Mouse (Mus musculus) myocyte (in vitro differentiated cells): ENCODE data around the gene Bcorl1. TPM values are rescaled to one million over a fixed set of nuclear protein-coding genes. Genes with fewer than 3 reads are reported as not detected.

ENCODE experiments used
- H3K27me3 ChIP-seq: one replicate; pipeline ENCODE4 v1.6.1; 2011; ENCODE audit not compliant: control insufficient read depth, insufficient read depth, insufficient read length
- H3K36me3 ChIP-seq: one replicate; pipeline ENCODE4 v1.6.1; 2011; ENCODE audit not compliant: control insufficient read depth, insufficient read depth
- H3K4me2 ChIP-seq: one replicate; pipeline ENCODE4 v1.6.1; 2011; ENCODE audit warnings: low read depth, control low read depth
- H3K4me3 ChIP-seq: one replicate; pipeline ENCODE4 v1.5.1; 2011; ENCODE audit warnings: mild to moderate bottlenecking, control low read depth, moderate library complexity
- H3K79me2 ChIP-seq: one replicate; pipeline ENCODE4 v1.6.1; 2011; ENCODE audit not compliant: control insufficient read depth, insufficient read depth
- H3ac ChIP-seq: one replicate; pipeline ENCODE4 v1.6.1; 2011; ENCODE audit not compliant: control insufficient read depth, insufficient read length
- CEBPB ChIP-seq: IDR thresholded peaks from 2 replicates; pipeline ENCODE4 v1.6.1; 2011; ENCODE audit warnings: mild to moderate bottlenecking, moderate library complexity; ENCODE audit not compliant: poor library complexity, insufficient read depth, severe bottlenecking
- E2F4 ChIP-seq: IDR thresholded peaks from one replicate; pipeline ENCODE4 v1.6.1; 2011; ENCODE audit warnings: mild to moderate bottlenecking, control low read depth, moderate library complexity; ENCODE audit not compliant: insufficient read depth
- MAX ChIP-seq: IDR thresholded peaks from one replicate; pipeline ENCODE4 v1.6.1; 2011; ENCODE audit warnings: low read depth, mild to moderate bottlenecking, control low read depth
- MYOD1 ChIP-seq, 3 experiments: IDR thresholded peaks; one replicate each; pipeline ENCODE4 v1.6.1; 2011; ENCODE audit warnings: control low read depth in 2 of 3, low read depth in 2 of 3, mild to moderate bottlenecking in 2 of 3, moderate library complexity in 1 of 3; ENCODE audit not compliant: insufficient read length in 2 of 3, control insufficient read depth in 1 of 3
- MYOG ChIP-seq, 3 experiments: IDR thresholded peaks; one replicate each; pipeline ENCODE4 v1.6.1; 2011; ENCODE audit warnings: control low read depth in 2 of 3, low read depth in 2 of 3, mild to moderate bottlenecking in 2 of 3; ENCODE audit not compliant: insufficient read length in 2 of 3, control insufficient read depth in 1 of 3, insufficient read depth in 1 of 3
- POLR2A ChIP-seq: IDR thresholded peaks from one replicate; pipeline ENCODE4 v1.6.1; 2011; ENCODE audit warnings: low read depth, mild to moderate bottlenecking, control low read depth, moderate library complexity; ENCODE audit not compliant: insufficient read length
- POLR2AphosphoS2 ChIP-seq: IDR thresholded peaks from one replicate; pipeline ENCODE4 v1.6.1; 2011; ENCODE audit warnings: low read depth, control low read depth; ENCODE audit not compliant: insufficient read length
- REST ChIP-seq: IDR thresholded peaks from one replicate; pipeline ENCODE4 v1.6.1; 2011; ENCODE audit warnings: mild to moderate bottlenecking, control low read depth, moderate library complexity; ENCODE audit not compliant: insufficient read depth, insufficient read length
- SRF ChIP-seq: IDR thresholded peaks from one replicate; pipeline ENCODE4 v1.6.1; 2011; ENCODE audit warnings: low read depth; ENCODE audit not compliant: control insufficient read depth, insufficient read length
- TCF12 ChIP-seq: IDR thresholded peaks from one replicate; pipeline ENCODE4 v1.6.1; 2011; ENCODE audit warnings: mild to moderate bottlenecking, control low read depth; ENCODE audit not compliant: poor library complexity, insufficient read depth, severe bottlenecking
- TCF3 ChIP-seq: IDR thresholded peaks from one replicate; pipeline ENCODE4 v1.6.1; 2011; ENCODE audit warnings: low read depth, control low read depth; ENCODE audit not compliant: insufficient read length
- USF1 ChIP-seq: IDR thresholded peaks from one replicate; pipeline ENCODE4 v1.6.1; 2011; ENCODE audit warnings: low read depth, mild to moderate bottlenecking, control low read depth, moderate library complexity
- polyA plus RNA-seq: library from polyadenylated mRNA; unstranded; fragments of >200 nt; fragmentation: generic; extraction: Trizol; gene quantifications from one replicate; pipeline ENCODE4 v1.2.1, GENCODE M21; 2012; ENCODE audit warnings: missing spikeins

Gene Bcorl1
- polyA plus RNA-seq, 1 experiment, result 4.5 TPM

- Histone ChIP-seq H3K36me3 (no peaks in the 10 kb centered on the region), H3K4me2 (no peak overlapping the region), H3K27me3 (no peaks in the 10 kb centered on the region), H3ac (no peak overlapping the region), H3K4me3 (no peak overlapping the region), H3K79me2 (peaks cover 48% of the 10 kb centered on the region)
- TF ChIP-seq POLR2A (no peak), TCF3 (no peak), MYOG (IDR thresholded peaks at IDR 0.05; ENCODE audit: control insufficient read depth in 1 of 3, insufficient read depth in 1 of 3, insufficient read length in 2 of 3, low read depth in 2 of 3) (no peak), SRF (no peak), MYOD1 (IDR thresholded peaks at IDR 0.05; ENCODE audit: control insufficient read depth in 1 of 3, insufficient read length in 2 of 3, low read depth in 2 of 3) (no peak), USF1 (no peak), CEBPB (no peak), TCF12 (no peak), E2F4 (no peak), POLR2AphosphoS2 (no peak), MAX (no peak), REST (no peak)
These were observed 103.5 kb downstream of the Bcorl1 start for GRCm38 (mm10) chrX:48444677-48445076.

- Histone ChIP-seq H3K79me2 (peaks cover 54% of the 10 kb centered on the region), H3ac (no peak overlapping the region), H3K36me3 (no peaks in the 10 kb centered on the region), H3K4me3 (no peak overlapping the region), H3K27me3 (no peaks in the 10 kb centered on the region), H3K4me2 (no peak overlapping the region)
- no peak for TF ChIP-seq MYOG (IDR thresholded peaks at IDR 0.05; ENCODE audit: control insufficient read depth in 1 of 3, insufficient read depth in 1 of 3, insufficient read length in 2 of 3, low read depth in 2 of 3)
- TF ChIP-seq SRF, result no peak
- no peak for TF ChIP-seq TCF12
- TF ChIP-seq CEBPB, result no peak
These were observed 108.5 kb downstream of the Bcorl1 start for GRCm38 (mm10) chrX:48449646-48450045.

- Histone ChIP-seq H3K27me3 (no peaks in the 10 kb centered on the region), H3K4me2 (peak overlapping the region; percentile 70), H3K79me2 (peaks cover 39% of the 10 kb centered on the region), H3ac (peak overlapping the region; percentile 21), H3K36me3 (no peaks in the 10 kb centered on the region), H3K4me3 (peak overlapping the region; percentile 41)
- TF ChIP-seq MYOG (IDR thresholded peaks at IDR 0.05; ENCODE audit: control insufficient read depth in 1 of 3, insufficient read depth in 1 of 3, insufficient read length in 2 of 3, low read depth in 2 of 3), result peak in 1 of 3 experiments; percentile 22
- peak in 2 of 3 experiments; percentile 46 to 68 for TF ChIP-seq MYOD1 (IDR thresholded peaks at IDR 0.05; ENCODE audit: control insufficient read depth in 1 of 3, insufficient read length in 2 of 3, low read depth in 2 of 3)
- TF ChIP-seq TCF3, result no peak
These were observed 111.2 kb downstream of the Bcorl1 start for GRCm38 (mm10) chrX:48452231-48452890.

- Histone ChIP-seq H3K4me3 (peak overlapping the region; percentile 41), H3K36me3 (no peaks in the 10 kb centered on the region), H3K4me2 (peak overlapping the region; percentile 70), H3ac (peak overlapping the region; percentile 21), H3K79me2 (peaks cover 31% of the 10 kb centered on the region), H3K27me3 (no peaks in the 10 kb centered on the region)
- TF ChIP-seq TCF3 (no peak), POLR2A (no peak), E2F4 (no peak)
These were observed 111.9 kb downstream of the Bcorl1 start for GRCm38 (mm10) chrX:48452931-48453673.

- Histone ChIP-seq H3K27me3 (no peaks in the 10 kb centered on the region), H3K79me2 (peaks cover 24% of the 10 kb centered on the region), H3K36me3 (no peaks in the 10 kb centered on the region), H3K4me2 (peak overlapping the region; percentile 60), H3K4me3 (peak overlapping the region; percentile 41), H3ac (peak overlapping the region; percentile 21)
- TF ChIP-seq MYOD1 (IDR thresholded peaks at IDR 0.05; ENCODE audit: control insufficient read depth in 1 of 3, insufficient read length in 2 of 3, low read depth in 2 of 3), result peak in 2 of 3 experiments; percentile 39 to 42
- TF ChIP-seq POLR2AphosphoS2, result peak; percentile 88
- TF ChIP-seq REST, result peak; percentile 44
- TF ChIP-seq POLR2A, result peak; percentile 87
- TF ChIP-seq E2F4, result no peak
- TF ChIP-seq TCF12, result no peak
- no peak for TF ChIP-seq TCF3
- TF ChIP-seq MYOG (IDR thresholded peaks at IDR 0.05; ENCODE audit: control insufficient read depth in 1 of 3, insufficient read depth in 1 of 3, insufficient read length in 2 of 3, low read depth in 2 of 3), result peak in 2 of 3 experiments; percentile 42 to 43
- TF ChIP-seq CEBPB, result no peak
- TF ChIP-seq SRF, result no peak
- TF ChIP-seq MAX, result no peak
- no peak for TF ChIP-seq USF1
These were observed 112.8 kb downstream of the Bcorl1 start for GRCm38 (mm10) chrX:48453736-48454494.
